Mouse (Mus musculus): ENCODE results near the gene Coq4.
"Not testable (repeated sequence)": the region's sequence is repeated elsewhere in the genome, so short reads cannot be mapped to it uniquely, and the experiment has no call there.

Coq4 gene

GRCm38 (mm10) chr2:29787104-29787917 is at the start of gene Coq4:
Gene Coq4, plus strand, starts transcription at chr2:29787493.
- DNase-seq (ENCODE audit: low spot score in 2 of 2) = peak; percentile 94 to 96

DNA sequence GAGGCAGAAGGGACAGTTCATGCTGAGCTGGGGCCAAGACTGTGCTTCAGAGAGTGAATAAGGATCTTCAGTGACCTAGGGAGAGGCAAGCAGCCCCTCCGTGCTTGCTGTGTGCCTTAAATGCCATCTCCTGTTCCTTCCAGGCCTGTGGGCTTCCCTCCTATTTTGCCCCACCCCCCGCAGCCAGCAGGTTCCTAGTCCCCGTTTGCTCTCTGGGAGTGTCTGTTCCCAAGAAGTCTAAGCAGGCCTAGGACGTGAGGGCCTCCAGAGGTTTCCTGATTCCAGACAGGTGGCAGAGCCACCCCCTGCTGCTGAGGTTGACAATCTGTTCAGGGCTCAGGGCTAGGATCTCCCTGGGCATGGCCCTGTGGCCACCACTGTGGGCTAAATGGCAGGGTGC is 48.5 kb upstream of the Coq4 start:
- no peak for DNase-seq (ENCODE audit: low spot score in 2 of 2)

DNA sequence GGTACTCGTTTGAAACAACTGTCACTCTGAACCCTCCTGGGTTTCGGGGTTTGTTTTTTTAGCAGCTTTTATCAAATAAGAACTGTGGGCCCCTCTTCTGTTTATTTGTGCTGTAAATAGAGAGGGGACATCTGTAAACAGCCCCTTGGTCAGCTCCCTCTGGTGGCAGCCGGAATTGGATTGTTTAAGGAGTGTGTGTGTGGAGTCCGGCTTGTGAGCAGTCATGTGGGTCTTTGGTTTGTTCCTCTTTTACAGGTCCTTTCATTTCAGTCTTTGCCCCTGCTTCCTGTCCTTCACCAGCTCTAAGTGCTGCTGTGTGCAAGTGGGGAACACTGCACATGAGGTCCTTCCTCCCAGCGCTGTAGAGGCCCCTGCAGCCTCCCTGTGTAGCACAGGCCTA is 47.9 kb upstream of the Coq4 start:
- peak in 1 of 2 experiments; percentile 64 for DNase-seq (ENCODE audit: low spot score in 2 of 2)

DNA sequence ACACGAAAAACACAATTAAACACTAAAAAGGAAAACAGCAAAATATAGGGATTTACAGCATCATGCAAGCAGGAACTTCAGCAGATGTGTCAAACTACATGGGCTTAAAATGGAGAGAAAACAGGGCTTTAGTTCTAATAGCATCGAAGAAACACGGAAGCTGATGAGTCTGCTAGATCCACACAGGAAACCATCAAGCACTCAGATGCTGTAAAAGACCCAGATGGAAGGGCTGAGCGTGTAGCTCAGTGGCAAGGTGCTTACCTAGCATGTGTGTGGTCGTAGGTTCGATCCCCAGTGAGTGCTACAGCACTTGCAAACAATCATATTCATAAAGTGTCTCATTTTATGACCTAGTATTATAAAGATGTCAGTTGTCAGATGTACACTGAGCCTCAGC is 46.1 kb upstream of the Coq4 start:
- DNase-seq (ENCODE audit: low spot score in 2 of 2) = no peak

- DNase-seq (ENCODE audit: low spot score in 2 of 2) = no peak
Observed at GRCm38 (mm10) chr2:29744256-29744655, 43.0 kb upstream of the Coq4 start.

- no peak for DNase-seq (ENCODE audit: low spot score in 2 of 2)
Observed at GRCm38 (mm10) chr2:29747188-29747782, 40.0 kb upstream of the Coq4 start.

DNA sequence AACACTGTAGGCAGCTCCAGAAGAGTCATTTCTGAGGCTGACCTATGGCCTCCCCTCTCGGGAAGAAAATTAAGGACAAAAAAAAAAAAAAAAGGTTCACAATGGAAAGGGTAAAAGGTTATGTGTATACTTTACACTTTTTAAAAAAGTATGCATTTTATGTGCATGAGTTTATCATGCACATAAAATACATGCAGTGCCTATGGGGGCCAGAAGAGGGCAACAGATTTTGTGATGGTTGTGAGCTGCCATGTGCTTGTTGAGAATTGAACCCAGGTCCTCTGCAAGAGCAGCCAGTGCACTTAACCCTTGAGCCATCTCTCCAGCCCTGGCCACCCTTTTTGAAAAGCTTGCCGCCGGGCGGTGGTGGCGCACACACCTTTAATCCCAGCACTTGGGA is 39.4 kb upstream of the Coq4 start:
- DNase-seq (ENCODE audit: low spot score in 2 of 2) = peak in 1 of 2 experiments; percentile 55

GRCm38 (mm10) chr2:29748499-29748898 is 38.8 kb upstream of the Coq4 start:
- no peak for DNase-seq (ENCODE audit: low spot score in 2 of 2)

- DNase-seq (ENCODE audit: low spot score in 2 of 2) = no peak
Observed at GRCm38 (mm10) chr2:29751497-29751896, 35.8 kb upstream of the Coq4 start, which contains the start of gene Gm13420. Gene Gm13420, minus strand, starts transcription at chr2:29751685.

DNA sequence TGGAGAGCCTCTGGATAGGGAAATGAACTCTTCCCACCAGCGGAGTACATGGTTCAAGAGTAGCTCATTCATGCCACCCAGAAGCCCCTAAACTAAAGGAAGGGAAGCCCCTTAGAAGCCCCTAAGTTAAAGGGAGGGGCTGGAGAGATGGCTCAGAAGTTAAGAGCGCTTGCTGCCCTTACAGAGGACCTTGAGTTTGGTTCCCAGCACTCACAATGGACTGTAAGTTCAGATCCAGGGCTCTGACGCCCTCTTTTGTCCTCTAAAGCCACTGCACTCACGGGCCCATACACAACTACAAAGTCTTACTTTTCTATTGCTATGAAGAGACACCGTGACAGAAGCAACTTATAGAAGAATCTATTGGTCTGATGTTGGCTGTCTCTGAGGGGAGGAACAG is 34.9 kb upstream of the Coq4 start:
- no peak for DNase-seq (ENCODE audit: low spot score in 2 of 2)

DNA sequence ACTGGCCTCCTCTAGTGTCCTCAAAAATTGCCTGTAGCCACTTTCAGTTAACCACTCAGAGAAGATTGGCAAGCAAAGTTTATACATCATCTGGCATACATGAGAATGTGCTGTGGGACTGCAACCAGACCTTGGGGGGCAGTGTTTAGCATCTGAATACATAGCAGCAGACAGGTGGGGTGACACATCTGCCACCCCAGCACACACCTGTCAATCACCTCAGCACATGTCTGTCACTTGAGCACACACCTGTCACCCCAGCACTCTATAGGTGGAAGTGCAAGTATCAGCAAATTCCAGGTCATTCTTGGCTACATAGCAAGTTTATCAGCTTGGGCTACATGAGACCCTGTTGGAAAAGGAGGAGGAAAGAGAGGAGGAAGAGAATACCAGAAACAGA is 31.6 kb upstream of the Coq4 start:
- no peak for DNase-seq (ENCODE audit: low spot score in 2 of 2)

GRCm38 (mm10) chr2:29764831-29765230 is 22.5 kb upstream of the Coq4 start:
- DNase-seq (ENCODE audit: low spot score in 2 of 2) = peak in 1 of 2 experiments; percentile 67

GRCm38 (mm10) chr2:29767976-29768709 is 19.1 kb upstream of the Coq4 start:
- no peak for DNase-seq (ENCODE audit: low spot score in 2 of 2)

- no peak for DNase-seq (ENCODE audit: low spot score in 2 of 2)
Observed at GRCm38 (mm10) chr2:29768901-29769300, 18.4 kb upstream of the Coq4 start.

DNA sequence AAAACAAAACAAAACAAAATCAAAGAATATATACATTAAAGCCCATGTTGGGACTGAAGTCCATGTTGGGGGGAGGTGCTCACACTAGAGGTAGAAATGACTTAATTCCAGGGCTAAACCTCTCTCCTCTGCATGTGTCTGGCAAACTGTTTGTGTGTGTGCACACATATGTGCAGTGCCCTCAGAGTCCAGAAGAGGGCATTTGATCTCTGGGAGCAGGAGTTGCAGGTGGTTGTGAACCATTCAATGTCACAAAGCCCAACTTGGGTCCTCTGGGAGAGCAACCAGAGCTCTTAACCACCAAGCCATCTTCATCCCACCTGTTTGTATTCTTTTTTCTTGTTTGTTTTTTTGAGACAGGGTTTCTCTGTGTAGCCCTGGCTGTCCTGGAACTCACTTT is 17.1 kb upstream of the Coq4 start:
- DNase-seq (ENCODE audit: low spot score in 2 of 2) = no peak

GRCm38 (mm10) chr2:29771611-29772461 is 15.5 kb upstream of the Coq4 start:
- DNase-seq (ENCODE audit: low spot score in 2 of 2) = no peak

- no peak for DNase-seq (ENCODE audit: low spot score in 2 of 2)
Observed at GRCm38 (mm10) chr2:29773323-29773722, 14.0 kb upstream of the Coq4 start.

DNA sequence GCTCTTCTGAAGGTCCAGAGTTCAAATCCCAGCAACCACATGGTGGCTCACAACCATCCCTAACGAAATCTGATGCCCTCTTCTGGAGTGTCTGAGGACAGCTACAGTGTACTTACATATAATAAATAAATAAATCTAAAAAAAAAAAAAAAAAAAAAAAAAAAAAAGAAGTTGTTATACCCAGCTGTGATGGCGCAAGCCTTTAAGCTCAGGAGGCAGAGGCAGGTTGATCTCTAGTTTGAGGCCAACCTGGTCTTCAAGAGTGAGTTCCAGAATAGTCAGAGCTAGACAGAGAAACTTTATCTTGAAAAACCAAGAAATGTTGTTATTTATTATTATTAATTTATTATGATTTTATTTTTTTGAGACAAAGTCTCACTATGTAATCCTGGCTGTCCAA is 6.0 kb upstream of the Coq4 start:
- DNase-seq (ENCODE audit: low spot score in 2 of 2) = not testable (repeated sequence)

GRCm38 (mm10) chr2:29784290-29784689 is 3.0 kb upstream of the Coq4 start:
- no peak for DNase-seq (ENCODE audit: low spot score in 2 of 2)

DNA sequence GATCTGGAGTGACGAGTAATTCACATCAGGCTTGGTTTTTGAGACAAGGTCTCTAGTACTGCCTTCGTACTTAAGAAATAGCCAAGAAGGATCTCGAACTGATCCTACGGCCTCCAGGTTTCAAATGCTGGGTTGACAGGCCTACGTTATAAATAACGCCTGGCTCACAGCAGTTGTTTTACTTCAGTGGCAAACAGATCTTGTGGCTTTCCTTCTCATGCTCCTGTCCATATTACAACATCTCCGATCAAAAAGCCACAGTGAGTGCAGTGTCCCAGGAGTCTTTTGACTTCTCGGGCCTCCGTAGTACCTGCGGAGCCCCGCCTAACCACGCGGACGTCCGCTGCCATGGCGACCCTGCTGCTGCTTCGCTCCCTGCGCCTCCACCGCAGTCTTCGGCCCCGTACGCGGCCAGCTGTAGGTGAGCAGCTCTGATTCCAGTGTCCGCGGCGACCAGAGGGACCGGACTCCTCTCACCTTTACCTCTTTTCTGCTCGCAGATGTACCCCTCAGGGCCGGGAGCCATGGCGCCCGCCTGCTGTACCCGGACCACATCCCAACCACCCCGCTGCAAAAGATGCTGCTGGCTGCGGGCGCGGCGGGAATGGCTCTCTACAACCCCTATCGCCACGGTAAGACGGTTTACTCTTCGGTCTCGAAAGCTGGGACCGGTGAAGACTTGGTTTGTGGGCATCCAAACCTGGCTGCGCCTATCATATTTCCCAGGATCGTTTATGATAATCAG is 816 bp downstream of the Coq4 start, which contains the start of gene Trub2:
Gene Trub2 (minus strand): TSS at position 566 of the 745 bp plus-strand sequence.
- DNase-seq (ENCODE audit: low spot score in 2 of 2) = peak; percentile 90 to 93

Data from right cerebral cortex, postnatal 10 days (tissue).